Mouse (Mus musculus): ENCODE measurements at regions not wholly inside any gene's neighbourhood (a gene's known extent, or its start where the extent isn't known, plus 50 kb on each side); places are given as distances from the start of the nearest gene placed in this dataset.
A peak's percentile ranks its signal among the peaks of the same experiment; 100 is the strongest.

- H3K27me3 ChIP-seq (ENCODE audit: insufficient read depth, low read length): no peaks in the 10 kb centered on the region
- no peak overlapping the region for H3K4me2 ChIP-seq (ENCODE audit: low read length)
- H3K9ac ChIP-seq (ENCODE audit: low read depth, low read length): no peak overlapping the region
- H3K36me3 ChIP-seq (ENCODE audit: insufficient read depth, low read length): no peaks in the 10 kb centered on the region
- H3K4me3 ChIP-seq (replicated peaks; ENCODE audit: low read depth, low read length): no peak overlapping the region
- no peak for ATAC-seq (replicated peaks; ENCODE audit: low FRiP score, low read depth)
- no peaks in the 10 kb centered on the region for H3K4me1 ChIP-seq (replicated peaks; ENCODE audit: insufficient read depth, low read length)
- H3K9me3 ChIP-seq (replicated peaks; ENCODE audit: low read length): no peaks in the 10 kb centered on the region
- no peak overlapping the region for H3K27ac ChIP-seq
- WGBS: 67% methylated on average over 1 of the region's 1 CpGs
- no peak for DNase-seq (ENCODE audit: low spot score)
- no peak for TF ChIP-seq CTCF (IDR thresholded peaks at IDR 0.05; ENCODE audit: low read depth)
Measured at GRCm38 (mm10) chr12:55934172-55934571, 98.0 kb downstream of the Brms1l start.

- DNase-seq (ENCODE audit: low spot score) (no peak), ATAC-seq (replicated peaks; ENCODE audit: low FRiP score, low read depth) (no peak)
- no peak overlapping the region for H3K9ac ChIP-seq (ENCODE audit: low read depth, low read length)
- H3K4me3 ChIP-seq (replicated peaks; ENCODE audit: low read depth, low read length): no peak overlapping the region
- TF ChIP-seq CTCF (IDR thresholded peaks at IDR 0.05; ENCODE audit: low read depth): no peak
- no peak overlapping the region for H3K4me2 ChIP-seq (ENCODE audit: low read length)
- H3K36me3 ChIP-seq (ENCODE audit: insufficient read depth, low read length): no peaks in the 10 kb centered on the region
- no peak overlapping the region for H3K27ac ChIP-seq
- H3K4me1 ChIP-seq (replicated peaks; ENCODE audit: insufficient read depth, low read length): no peaks in the 10 kb centered on the region
- 70% methylated on average over 11 of the region's 11 CpGs for WGBS
- H3K27me3 ChIP-seq (ENCODE audit: insufficient read depth, low read length): no peaks in the 10 kb centered on the region
- no peaks in the 10 kb centered on the region for H3K9me3 ChIP-seq (replicated peaks; ENCODE audit: low read length)
Measured at GRCm38 (mm10) chr12:55933417-55933816, 97.3 kb downstream of the Brms1l start.

DNA sequence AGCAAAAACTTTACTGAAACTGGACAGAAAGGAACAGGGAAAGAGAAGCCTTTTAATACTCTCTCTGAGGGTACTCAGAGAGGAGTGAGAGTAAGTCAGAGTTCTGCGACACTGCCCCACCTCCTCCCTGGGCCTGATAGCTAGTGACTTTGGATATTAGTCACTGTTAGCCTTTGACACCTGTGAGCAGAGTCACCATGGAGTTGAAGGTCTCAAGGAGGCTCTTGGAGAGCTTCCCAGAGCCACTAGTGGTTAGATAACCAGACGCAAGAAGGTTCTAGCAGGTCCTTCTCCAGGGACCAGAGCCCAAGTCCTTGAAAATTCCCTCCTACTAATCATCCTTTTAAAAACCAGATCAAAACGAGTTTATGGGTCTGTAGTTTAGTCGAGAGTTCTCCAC is 94.3 kb downstream of the Brms1l start:
- Histone ChIP-seq H3K36me3 (ENCODE audit: insufficient read depth, low read length) (no peaks in the 10 kb centered on the region), H3K4me1 (replicated peaks; ENCODE audit: insufficient read depth, low read length) (no peaks in the 10 kb centered on the region), H3K4me2 (ENCODE audit: low read length) (no peak overlapping the region), H3K9me3 (replicated peaks; ENCODE audit: low read length) (no peaks in the 10 kb centered on the region), H3K4me3 (replicated peaks; ENCODE audit: low read depth, low read length) (no peak overlapping the region), H3K27me3 (ENCODE audit: insufficient read depth, low read length) (no peaks in the 10 kb centered on the region), H3K9ac (ENCODE audit: low read depth, low read length) (no peak overlapping the region), H3K27ac (no peak overlapping the region)
- DNase-seq (ENCODE audit: low spot score) (no peak), ATAC-seq (replicated peaks; ENCODE audit: low FRiP score, low read depth) (no peak)
- WGBS: 64% methylated on average over 4 of the region's 4 CpGs
- TF ChIP-seq CTCF (IDR thresholded peaks at IDR 0.05; ENCODE audit: low read depth): no peak

DNA sequence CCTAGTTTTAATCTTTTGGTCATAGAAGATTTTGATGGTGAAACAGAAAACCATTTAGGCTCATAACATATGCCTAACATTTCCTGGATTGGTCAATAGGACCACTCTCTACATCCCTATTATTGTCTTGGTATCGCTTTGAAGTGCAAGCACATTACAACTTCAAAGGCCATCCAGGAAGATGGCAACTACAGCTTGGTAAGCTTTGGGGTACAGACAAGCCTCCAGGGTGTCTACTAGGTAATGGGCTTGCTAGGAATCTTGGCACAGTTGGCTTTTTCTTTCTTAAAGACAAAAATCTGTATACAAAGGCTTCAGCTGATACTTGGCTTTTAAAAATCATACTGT is 90.8 kb downstream of the Brms1l start:
- ATAC-seq (replicated peaks; ENCODE audit: low FRiP score, low read depth) (no peak), DNase-seq (ENCODE audit: low spot score) (no peak)
- no peak overlapping the region for H3K9ac ChIP-seq (ENCODE audit: low read depth, low read length)
- no peak overlapping the region for H3K27ac ChIP-seq
- no peak overlapping the region for H3K4me2 ChIP-seq (ENCODE audit: low read length)
- 72% methylated on average over 1 of the region's 1 CpGs for WGBS
- H3K4me3 ChIP-seq (replicated peaks; ENCODE audit: low read depth, low read length): no peak overlapping the region
- H3K27me3 ChIP-seq (ENCODE audit: insufficient read depth, low read length): no peaks in the 10 kb centered on the region
- H3K36me3 ChIP-seq (ENCODE audit: insufficient read depth, low read length): no peaks in the 10 kb centered on the region
- H3K9me3 ChIP-seq (replicated peaks; ENCODE audit: low read length): no peaks in the 10 kb centered on the region
- no peaks in the 10 kb centered on the region for H3K4me1 ChIP-seq (replicated peaks; ENCODE audit: insufficient read depth, low read length)
- TF ChIP-seq CTCF (IDR thresholded peaks at IDR 0.05; ENCODE audit: low read depth): no peak

- 59% methylated on average over 2 of the region's 2 CpGs for WGBS
- no peak for TF ChIP-seq CTCF (IDR thresholded peaks at IDR 0.05; ENCODE audit: low read depth)
- Histone ChIP-seq H3K27me3 (ENCODE audit: insufficient read depth, low read length) (no peaks in the 10 kb centered on the region), H3K4me1 (replicated peaks; ENCODE audit: insufficient read depth, low read length) (no peaks in the 10 kb centered on the region), H3K9me3 (replicated peaks; ENCODE audit: low read length) (no peaks in the 10 kb centered on the region), H3K27ac (no peak overlapping the region), H3K4me3 (replicated peaks; ENCODE audit: low read depth, low read length) (no peak overlapping the region), H3K9ac (ENCODE audit: low read depth, low read length) (no peak overlapping the region), H3K36me3 (ENCODE audit: insufficient read depth, low read length) (no peaks in the 10 kb centered on the region), H3K4me2 (ENCODE audit: low read length) (no peak overlapping the region)
- ATAC-seq (replicated peaks; ENCODE audit: low FRiP score, low read depth): no peak
- peak; percentile 4 for DNase-seq (ENCODE audit: low spot score)
Measured at GRCm38 (mm10) chr12:55926276-55926973, 90.3 kb downstream of the Brms1l start.
